Mouse (Mus musculus) ovary, adult 18-20 months (tissue): ENCODE results near the gene Tdrd3.
A peak's percentile ranks its signal among the peaks of the same experiment; 100 is the strongest.

Experiments used
- DNase-seq: peaks from one replicate; pipeline ENCODE4 v3.0.0; 2022; ENCODE audit warnings: low spot score, mixed read lengths

Gene Tdrd3

DNA sequence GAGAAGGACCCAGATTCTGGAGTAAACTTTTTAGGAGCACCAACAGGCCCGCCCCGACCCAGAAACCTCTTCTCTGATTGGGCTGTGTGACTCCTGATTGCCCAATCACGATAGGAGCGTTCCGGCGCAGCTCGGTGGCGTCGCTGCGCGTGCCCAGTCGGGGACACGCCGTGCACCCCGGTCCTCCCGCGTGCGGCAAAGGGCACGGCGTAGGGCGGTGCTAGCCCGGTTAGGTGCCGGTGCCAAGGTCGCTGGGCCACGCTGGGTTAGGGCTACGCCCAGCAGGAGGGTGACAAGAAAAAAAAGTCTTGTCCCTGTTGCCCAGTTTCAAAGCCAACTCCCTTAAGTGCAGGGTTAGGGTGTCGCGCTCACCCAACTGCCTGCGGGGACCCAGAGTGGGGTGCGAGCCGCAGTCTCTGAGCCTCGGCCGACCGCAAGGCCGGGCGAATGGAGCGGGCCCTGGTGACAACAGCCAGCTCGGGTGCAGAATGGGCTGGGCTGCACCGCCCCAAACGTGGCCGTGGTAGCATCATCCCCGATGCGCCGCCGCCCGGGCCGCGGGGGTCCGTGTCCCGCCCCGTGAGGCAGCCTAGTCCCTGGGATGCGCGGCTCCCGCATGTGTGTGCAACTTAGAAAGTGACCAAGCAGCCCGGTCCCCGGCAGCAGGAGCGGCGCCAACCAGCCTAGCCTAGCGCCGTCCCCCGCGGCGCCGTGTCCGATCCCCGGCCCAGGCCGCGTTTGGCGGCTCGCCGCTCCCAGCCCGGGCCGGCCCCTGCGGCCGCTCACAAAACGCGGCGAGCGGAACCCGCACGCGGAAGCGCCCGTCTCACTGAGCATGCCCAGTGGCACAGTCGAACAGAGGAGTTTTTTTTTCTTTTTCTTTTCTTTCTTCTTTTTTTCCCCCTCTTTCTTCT is at the start of gene Tdrd3:
Tdrd3 (plus strand) TSS at position 832 of the 914 bp plus-strand sequence.
- DNase-seq: peak; percentile 94

DNA sequence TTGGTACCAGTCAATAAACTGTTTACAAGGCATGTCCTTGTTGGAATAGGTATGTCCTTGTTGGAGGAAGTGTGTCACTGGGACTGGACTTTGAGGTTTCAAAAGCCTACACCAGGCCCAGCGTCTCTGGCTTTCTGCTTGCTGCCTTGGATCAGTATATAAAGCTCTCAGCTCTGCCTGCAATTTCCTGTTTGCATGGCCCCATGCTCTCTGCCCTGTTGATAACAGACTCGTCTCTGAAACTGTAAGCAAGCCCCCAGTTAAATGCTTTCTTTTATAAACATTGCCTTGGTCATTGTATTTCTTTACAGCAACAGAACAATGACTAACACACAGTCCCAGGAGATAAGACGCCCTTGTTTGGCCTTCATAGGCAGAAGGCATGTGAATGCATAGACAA is 49.3 kb upstream of the Tdrd3 start:
- DNase-seq: no peak

DNA sequence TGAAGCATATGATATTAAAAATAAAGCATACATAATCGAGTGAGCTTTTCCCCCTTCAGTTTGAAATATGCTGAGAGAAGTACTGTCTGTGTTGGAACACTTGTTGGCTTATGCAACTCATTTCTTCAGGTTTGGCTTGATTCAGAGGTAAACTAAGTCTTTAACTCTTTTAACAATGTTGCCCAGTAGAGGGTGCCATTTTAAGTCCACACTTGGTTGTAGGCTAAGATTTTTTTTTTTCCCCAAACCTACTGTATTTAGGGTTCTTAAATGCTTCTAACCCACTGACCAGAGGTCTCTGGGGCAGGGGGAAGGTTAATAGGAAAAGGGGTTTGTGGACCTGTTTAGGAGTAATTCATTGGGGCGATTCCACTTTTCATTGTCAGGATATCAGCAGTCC is 33.4 kb upstream of the Tdrd3 start:
- DNase-seq: no peak

DNA sequence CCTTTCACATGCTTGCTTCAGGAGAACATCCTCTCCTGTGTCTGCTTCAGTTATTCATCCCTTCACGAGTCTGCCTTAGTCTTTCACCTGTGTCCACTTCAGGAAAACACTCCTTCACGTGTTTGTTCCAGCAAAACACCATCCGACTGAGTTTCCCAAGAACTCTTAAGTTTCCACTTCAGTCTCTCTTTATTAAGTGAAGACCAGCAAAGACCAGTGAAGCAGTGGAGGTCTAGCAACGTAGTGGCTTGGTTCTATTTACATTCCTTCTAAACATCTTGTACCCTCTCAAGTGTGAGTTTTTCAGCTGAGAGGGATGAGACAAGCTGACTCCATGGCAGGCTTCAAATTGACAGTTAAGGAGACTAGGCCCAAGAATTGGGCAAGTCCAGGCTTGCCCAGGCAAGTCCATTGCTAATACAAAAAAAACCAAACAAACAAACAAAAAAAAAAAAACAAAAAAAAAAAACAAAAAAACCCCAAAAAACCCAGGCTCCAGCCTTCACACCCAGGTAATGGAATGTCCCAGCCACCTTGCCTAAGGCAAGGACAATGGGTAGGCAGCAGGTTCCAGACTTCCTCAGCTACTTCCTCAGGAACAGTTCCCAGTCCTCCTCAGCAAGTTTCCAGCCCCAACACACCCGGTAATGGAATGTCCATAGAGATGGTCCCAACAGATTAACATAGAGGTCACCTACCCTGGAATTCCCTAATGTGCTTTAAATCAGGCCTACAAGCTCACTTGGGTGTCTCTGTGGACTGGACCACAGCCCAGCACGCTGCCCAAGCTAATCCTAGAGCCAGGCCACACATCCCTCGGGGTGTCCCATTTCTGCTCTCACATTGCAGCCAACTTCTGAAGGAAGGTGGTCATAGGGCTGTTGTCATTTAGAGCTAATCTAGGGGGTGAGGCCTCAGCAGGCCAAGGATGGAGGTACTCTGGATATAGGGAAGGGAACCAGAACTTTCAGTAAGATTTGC is 31.9 kb upstream of the Tdrd3 start:
- DNase-seq: no peak

DNA sequence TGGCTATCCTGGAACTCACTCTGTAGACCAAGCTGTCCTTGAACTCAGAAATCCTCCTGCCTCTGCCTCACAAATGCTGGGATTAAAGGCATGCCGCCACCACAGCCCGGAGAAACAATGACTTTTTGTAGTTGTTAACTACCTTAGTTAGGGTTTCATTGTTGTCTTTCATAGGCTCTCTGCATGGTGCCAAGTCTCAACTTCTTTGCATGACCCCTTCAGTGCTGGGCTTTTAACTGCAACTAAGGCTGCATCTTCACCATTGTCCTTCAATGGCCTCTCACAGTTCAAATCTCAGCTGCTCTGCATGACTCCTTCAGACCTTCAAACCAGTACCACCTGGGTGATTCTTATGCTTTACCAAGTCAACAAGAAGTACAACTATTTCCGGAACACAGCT is 23.3 kb upstream of the Tdrd3 start:
- no peak for DNase-seq

DNA sequence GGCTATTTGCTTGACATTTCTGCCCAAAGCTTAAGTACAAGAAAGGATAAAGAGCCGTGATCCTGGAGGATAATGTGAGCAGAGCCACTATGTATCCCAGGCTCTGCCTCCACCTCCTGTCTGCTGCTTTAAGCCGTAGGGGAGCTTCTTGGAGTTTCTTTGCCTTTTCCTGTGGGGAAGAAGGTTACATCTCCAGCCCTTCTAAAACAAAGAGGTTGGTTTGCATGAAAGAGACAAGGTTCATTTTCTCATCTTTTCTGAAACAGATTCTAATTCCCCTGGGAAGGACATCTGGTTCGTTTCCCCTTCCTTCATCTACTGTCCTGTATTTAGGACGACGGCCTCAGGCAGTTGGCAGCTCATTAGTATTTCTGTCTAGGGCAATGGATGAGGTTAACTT is 19.8 kb upstream of the Tdrd3 start:
- no peak for DNase-seq

DNA sequence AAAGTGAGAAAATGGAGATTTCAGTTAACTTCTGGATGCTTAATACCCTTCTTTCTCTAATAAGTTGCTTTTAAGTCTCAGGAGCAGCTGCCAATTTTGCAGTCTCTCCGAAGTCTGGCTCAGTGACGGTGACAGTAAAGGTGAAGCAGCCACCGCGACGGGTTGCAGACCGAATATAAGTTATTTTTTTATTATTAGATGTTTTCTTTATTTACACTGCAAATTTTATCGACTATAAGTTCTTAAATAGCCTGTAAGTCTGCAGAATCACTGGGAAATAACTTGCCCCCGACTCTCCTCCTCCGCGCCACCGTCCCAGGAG is 992 bp upstream of the Tdrd3 start:
- DNase-seq: no peak

DNA sequence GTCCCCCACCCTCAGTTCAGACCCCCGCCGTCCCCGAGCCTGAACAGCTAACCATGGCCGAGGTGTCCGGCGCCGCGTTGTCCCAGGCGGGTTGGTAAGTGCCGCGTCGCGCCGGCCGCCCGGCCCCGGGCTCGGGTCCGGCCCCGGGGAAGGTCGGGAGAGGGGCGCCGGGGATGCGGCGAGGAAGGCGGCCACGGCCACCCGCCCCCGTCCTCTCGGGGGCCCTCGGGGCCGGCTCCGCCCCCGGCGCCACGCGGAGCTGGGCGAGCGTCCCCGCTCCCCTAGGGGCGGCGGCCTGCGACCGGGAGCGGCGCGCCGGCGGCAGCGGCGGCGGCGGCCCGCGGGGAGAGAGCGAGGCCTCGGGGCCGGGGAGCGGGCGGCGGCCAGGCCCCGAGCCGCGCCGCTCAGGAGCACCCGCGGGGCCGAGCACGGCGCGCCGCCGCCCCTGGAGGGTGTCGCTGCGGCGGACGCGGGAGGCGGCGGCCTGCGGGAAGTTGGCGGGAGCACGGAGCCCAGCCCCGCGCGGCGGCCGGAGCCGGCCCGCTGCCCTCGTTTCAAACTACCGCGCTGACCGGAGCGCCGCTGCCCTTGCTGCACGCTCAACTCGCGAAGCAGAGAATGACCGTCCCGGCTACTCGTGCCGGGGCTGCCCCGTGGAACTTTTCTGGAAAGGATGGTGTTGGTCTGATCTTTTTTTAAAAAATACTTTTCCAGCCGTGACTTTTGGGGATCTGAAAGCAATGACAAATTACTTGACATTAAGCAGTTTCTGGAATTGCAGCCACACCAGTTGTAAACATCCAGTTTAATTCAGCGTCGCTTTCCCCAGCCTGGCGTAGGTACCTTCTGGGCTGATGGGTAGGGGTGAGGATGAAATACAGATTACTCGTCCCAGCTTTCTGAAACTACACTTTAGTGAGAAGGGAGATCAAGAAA is 584 bp downstream of the Tdrd3 start:
- DNase-seq: peak; percentile 17

DNA sequence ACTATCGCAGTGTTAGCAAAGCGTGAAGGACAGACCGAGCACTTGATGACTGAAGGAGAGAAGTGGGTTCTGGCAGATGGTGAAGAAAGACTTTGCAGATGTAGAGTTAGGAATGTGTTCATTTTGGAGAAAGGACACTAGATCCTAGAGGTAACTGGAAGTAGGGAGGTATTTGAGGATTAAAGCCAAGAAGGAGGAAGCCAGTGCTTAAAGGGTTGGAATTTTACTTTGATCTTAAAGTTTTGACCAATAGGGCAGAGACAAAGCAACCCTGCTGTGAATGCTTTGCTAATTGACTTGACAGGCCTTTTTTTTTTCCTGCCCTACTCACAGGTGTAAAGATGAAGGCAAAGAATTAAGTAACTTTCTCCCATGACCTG is 1.2 kb downstream of the Tdrd3 start:
- DNase-seq: no peak

DNA sequence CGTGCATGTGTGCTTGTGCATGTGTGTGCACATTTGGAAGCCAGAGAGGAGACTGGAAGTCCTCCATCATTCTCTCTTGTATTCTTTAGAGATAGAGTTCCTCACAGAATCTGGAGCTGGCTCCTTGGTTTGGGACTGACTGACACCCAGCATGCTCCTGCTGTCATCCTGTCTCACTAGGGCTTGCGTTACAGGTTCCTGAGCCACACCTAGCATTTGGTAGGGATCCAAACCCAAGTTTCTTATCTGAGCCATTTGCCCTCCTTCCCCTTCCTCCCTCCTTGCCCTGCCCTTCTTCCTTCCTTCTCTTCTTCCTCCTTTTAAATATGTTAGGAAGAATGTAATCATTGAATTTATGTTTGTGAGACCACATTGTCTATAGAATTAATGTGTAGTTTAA is 3.3 kb downstream of the Tdrd3 start:
- DNase-seq: no peak

DNA sequence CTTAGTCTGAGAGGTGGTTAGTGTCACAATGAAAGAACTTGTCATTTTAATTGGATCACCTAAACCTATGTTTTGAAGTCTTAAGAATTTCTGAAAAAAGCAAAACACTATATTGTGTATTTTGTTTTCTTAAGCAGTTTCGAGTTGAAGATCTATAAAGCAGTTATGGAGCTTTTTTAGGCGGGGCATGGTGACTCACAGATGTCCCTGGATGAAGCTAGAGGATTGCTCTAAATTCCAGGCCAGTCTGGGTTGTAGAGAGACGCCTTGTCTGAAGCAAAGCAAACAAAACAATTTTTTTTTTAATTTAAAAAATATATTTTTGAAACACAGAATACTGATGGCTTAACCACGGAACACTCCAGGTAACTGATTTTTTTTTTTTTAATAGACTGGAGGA is 4.1 kb downstream of the Tdrd3 start:
- DNase-seq: no peak

DNA sequence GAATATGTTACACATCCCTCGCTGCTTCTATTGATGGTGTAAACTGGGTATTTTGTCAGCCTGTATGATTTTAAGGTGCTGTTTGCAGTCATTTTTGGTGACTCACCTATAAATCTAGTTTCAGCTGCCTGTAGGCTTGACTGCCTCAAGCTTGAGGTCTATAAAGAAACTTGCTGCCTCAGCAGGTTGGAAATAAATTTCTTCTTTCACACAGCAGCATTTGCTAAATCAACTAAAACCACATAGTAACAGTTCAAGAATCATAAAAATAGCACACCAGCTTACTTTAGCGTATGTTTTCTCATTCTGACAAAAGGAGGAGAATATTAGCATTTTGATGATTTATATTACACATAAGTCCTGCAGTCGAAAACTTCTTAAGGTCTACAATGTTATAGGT is 6.0 kb downstream of the Tdrd3 start:
- no peak for DNase-seq

DNA sequence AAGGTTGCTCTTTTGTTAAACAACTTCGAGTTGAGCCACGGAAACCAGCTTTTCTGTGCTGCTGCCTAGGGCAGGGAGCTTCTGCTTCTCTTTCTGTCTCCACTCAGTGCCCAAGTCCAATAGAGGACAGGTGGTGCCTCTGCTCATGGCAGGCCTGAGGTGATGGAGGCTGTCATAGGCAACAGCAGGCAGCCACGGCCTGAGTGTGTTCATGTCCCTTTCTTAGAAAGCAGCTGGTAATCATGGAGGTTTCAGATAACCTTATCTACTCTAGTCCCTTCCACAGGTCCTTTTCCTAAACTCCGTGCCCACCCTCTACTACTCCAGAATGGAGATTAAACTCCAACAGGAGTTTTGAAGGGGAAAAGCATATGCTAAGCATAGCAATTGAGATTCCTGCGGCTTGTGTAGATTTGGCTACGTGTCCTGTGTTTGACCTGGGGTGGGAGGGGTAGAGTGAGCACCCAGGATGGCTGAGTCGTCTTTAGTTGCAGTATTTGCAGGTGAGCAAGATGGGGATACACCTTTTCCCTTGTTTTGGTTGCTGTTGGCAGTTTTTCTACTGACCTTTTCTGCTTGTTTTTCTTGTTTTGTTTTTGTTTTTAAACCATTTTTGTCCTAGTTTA is 10.0 kb downstream of the Tdrd3 start:
- DNase-seq: no peak

DNA sequence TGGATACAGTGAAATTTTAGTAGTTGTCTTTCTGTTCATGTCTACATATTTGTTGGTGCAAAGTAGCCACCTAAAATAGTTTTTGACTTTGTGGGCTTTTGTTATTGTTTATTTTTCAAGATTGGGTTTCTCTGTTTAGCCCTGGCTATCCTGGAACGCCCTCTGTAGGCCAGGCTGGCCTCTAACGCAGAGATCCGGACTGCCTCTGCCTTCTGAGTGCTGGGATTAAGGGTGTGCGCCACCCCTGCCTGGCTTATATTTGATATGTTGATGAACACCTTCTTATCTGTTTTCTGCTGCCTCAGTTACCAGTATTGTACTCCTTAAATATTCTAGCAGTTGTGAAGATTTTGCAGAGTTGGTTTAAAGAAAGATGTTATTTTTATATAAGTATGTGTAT is 10.6 kb downstream of the Tdrd3 start:
- DNase-seq: no peak

DNA sequence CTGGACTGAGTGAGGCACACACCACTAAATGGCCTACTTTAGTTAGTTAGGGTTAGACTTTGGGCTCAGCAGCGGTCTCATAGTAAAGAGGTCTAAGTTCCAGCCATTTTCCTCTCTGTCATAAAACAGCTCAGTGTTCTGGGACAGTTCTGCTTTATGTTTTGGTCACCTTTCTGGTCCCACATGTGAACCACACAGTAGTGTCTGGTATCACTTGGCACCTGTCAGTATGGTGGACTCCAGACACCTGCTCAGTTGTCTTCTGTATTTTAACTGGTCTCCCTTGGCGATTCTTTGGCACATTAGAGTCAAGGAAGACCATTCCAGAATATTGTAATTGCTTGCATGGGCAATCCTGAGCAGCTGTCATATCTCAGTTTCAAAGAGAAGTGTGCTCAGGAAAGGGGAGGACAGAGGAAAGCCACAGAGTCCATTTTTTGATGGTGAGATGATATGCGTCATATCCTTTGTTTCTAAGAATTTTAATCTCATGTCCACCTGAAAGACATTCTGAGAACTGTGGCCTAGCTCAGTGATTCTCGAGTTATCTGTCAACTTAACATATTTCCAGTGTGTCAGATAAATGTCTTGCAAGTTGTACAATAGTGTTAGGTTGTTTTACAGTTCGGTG is 11.3 kb downstream of the Tdrd3 start:
- DNase-seq: no peak

DNA sequence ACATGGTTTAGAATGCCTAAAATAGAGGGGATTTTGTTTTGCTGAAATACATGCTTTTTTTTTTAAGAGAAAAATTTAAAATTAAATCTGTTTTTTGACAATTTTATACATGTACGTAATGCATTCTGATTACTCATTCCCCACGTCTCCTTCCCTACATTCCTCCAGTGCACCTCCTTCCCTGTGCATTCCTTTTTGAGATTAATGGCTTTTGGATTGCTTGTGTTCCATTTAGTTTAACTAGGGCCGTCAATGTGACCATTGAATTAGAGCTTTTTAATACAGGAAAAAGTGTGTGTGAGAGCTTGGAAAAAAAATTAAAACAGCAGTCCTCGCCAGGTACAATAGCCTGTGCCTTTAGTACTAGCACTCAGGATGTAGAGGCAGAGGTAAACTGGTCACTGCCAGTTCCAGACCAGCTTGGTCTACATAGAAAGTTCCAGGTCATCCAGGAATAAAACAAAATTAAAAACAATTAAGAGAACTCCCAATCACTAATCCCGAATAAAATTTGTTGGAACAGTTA is 17.0 kb downstream of the Tdrd3 start:
- no peak for DNase-seq

DNA sequence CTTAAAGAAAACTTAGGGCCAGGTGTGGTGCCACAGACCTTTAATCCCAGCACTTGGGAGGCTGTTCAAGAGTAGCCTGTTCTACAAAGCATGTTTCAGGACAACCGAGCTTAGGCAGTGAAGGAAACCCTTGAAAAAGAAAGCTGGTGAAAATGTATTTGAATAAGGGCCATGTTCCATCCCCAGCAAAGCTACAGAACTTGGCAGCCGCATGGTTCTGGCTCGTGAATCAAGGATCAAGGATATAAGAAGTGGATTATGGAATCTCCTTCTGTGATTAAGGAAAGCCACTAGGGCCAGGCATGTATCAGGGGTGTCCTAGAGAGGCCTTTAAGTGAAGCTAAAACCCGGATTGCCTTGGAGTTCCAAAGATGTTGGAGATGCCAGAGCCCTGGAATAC is 18.9 kb downstream of the Tdrd3 start:
- DNase-seq: no peak

DNA sequence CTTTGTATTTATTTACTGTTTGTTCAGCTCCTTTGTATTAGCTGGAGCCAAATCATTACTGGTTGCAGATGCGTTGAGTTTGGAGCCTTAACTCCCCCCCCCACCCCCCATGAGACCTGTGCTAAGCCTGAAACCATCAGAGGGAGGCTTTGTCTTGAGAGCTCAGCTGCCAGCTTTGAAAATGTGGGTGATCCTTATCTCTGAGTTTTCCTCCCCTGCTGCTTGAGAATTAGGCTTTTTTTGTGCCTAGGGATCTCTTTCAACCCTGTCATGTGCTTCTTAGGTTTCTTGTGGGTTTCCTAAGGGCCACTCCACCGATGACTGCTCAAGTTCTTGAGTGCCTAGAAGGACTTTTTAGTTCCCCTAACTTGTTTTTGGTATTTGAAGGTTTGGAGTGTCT is 23.3 kb downstream of the Tdrd3 start:
- DNase-seq: no peak

DNA sequence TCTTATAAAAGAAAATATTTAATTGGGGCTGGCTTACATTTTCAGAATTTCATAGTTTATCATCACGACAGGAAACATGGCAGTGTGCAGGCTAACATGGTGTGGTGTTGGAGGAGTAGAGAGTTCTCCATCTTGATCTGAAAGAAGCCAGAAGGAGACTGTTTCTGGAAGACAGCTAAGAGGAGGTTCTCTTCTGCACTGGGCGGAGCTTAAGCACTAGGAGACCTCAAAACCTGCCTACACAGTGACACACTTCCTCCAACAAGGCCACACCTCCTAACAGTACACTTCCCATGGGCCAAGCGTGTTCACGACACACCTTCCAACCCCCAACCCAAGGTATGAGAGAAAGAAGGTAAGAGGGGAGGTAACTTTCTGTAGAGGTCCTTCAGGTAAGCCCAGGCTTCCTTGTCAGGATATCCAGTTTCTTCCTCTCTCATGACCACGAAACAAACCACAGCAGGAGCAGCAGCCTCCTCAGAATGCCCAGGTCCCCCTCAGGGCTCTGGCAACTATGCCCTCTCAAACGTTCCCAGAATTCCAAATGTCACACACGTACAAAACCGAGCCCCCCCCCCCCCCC is 30.0 kb downstream of the Tdrd3 start:
- no peak for DNase-seq

DNA sequence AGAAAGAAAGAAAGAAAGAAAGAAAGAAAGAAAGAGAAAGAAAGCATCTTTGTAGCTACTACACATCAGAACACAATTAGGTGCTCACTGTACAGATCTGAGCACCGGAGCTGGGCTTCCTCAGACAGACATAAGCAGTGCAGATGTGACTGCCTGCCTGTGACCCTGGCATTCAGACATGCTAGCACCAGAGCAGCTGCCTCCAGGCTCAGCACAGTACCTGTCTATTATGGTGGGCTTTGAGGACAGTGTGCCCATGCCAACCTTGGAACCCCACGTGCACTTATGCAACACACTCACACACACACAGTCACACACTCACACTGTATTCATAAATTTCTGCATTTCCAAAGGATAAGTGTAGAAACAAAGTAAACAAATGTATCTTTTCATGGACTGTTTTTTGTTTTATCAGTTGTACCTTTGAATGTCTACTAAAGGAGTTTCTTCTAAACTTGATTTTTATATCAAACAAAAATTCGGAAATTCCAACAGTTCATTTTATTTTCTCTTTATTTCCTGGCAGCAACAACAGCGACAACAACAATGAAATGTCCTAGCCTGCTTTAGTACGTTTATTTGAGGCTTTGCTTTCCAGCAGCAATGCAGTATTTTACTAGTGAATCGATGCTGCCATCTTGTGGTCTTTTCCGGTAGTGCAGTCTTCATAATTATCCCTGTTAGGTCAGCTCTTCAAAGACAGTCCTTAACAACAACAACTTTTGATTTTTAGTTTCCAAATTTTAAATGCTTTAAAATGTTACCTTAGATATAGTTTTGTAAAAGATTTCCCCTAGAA is 35.4 kb downstream of the Tdrd3 start:
- no peak for DNase-seq
